Mouse (Mus musculus): Measurements from ENCODE around the gene Ubap1l.

Gene Ubap1l

GRCm38 (mm10) chr9:65411326-65411725, 50.5 kb downstream of the Ubap1l start:
- DNase-seq (ENCODE audit: low read depth) = no peak

DNA sequence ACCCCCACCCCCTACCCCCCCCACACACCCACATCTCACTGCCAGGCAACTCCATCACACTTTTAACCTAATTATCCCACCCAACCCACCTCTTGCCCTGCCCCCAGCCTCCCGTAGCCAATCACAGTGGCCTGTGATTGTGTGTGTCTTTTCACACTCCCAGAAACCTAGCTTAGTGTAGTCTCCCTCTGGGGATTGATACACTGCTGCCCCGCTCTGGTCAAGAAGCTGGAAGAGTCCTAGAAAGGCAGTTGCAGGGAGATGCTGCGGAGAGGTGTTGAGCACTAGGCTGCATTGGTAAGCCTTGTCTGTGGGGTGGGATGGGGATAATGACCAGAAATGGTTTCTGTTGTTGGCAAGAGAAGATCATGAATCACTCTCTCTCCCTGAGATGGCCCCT, 56.9 kb downstream of the Ubap1l start:
- no peak for DNase-seq (ENCODE audit: low read depth)

DNA sequence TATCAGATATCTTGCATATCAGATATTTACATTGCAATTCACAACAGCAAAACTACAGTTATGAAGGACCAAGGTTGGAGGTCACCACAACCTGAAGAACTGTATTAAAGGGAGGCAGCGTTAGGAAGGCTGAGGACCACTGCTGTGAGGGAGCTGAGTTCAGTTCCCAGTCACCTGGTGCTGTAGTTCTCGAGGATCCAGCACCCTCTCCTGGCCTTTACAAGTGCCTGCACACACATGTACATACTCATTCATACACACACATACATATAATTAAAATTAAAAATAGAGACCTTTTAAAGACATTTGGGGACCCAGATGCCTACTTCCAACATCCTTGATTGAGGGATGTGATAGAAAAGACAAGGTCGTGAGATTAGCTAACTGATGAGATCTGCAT, 58.8 kb downstream of the Ubap1l start:
- DNase-seq (ENCODE audit: low read depth) = no peak

DNA sequence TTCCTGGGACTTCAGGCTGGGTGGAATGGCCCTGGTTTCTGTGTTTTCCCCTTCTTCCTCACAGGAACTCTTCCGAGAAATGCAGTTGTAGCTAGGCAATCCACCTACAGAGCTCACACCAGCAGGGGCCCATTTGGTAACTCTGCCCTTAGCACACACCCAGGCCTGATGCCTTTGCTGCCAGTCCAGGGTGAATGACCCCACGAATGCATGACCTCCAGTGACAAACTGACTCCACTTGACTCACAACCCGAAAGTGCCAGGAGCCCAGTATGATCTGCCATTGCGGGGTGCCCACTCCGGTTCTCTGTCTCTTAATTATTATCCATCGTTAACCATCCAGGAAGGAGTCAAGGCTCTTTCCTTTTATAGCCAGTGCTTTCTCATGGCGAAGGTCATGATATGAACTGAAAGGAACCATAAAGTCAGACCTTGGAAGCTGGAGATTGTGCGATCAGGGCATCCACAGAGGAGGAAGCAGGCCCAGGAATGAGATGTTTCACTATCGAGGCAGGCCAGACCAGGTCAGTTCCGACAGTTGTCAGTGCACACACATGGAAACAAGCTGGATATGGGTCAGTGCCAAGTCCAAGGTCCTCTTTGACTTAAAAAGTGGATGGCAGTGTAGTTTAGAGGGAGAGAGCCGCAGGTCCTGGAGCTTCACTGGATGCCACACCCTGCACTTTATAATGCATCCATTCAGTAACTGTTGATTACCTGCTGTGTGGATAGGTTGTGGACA, 62.1 kb downstream of the Ubap1l start, which contains the start of gene Slc51b:
TSS of gene Slc51b (minus strand) at position 196 of the 742 bp plus-strand sequence.
- DNase-seq (ENCODE audit: low read depth) = no peak

DNA sequence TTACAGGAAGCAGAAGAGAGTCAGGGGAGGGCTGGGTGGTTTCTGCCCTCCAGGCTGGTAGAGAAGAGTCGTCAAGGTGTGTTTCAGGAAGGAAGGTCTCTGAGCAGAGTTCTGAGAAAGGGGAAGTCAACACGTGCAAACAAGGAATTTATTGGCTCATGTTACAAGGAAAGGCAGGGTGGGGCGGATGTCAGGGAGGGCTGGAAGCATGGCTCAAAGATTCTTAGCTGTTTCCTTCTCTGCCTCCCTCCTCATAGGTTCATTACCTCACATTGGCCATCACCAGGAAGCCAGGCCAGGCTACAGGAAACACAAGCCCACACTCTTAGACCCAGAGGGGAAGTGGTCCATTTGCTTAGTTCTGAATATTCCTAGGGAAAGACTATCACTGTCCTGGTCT, 63.6 kb downstream of the Ubap1l start:
- no peak for DNase-seq (ENCODE audit: low read depth)

GRCm38 (mm10) chr9:65427511-65427910, 66.7 kb downstream of the Ubap1l start:
- no peak for DNase-seq (ENCODE audit: low read depth)

GRCm38 (mm10) chr9:65428003-65428402, 67.2 kb downstream of the Ubap1l start:
- DNase-seq (ENCODE audit: low read depth) = no peak

Measured in naive thymus-derived CD4-positive, alpha-beta T cell, adult 2 months (primary cell).